Mouse (Mus musculus) right cerebral cortex, adult 18-20 months (tissue): ENCODE measurements at regions not wholly inside any gene's neighbourhood (a gene's known extent, or its start where the extent isn't known, plus 50 kb on each side); places are given as distances from the start of the nearest gene placed in this dataset.
"Not testable (repeated sequence)": the region's sequence is repeated elsewhere in the genome, so short reads cannot be mapped to it uniquely, and the experiment has no call there.

ENCODE experiments used
- DNase-seq: peaks from one replicate; pipeline ENCODE4 v3.0.0; 2022; ENCODE audit warnings: mixed read lengths

DNA sequence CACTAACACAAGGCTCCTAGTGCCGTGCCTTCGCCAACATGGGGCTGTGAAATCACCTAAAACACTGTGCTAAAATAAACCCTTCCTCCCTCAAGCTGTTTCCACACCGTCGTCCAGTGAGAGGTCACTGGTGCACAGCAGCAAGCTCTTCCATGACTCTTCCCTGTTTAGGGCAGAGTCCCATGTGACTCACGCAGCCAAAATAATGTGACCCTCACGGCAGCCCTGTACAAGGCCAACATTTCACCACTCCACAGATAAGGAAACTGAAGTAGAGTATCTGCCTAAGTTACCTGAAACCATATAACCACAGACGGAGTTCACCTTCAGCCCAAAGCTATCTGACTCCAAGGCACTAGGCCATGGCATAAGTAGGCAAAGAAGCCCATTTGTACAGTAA, 173.4 kb downstream of the Tomm20 start:
- no peak for DNase-seq

DNA sequence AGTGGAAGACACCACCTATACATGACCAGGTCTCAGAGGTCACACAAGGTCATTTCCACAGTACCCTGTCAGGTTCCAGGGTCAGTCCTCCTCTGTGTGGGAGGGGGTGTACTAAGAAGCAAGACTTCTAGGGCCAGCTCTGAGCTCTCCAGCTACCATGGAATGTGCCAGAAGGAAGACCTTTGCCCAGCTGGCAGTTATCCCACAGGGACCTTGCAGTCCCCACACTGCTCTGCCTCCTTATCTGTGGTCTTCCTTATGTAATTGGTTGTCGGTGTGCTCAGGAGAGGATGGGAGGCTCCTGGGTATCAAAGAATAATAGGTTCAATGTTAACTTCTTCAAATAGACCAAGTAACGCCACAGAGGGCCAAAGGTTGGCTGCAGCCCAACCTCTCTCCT, 175.3 kb downstream of the Tomm20 start:
- DNase-seq, result not testable (repeated sequence)

DNA sequence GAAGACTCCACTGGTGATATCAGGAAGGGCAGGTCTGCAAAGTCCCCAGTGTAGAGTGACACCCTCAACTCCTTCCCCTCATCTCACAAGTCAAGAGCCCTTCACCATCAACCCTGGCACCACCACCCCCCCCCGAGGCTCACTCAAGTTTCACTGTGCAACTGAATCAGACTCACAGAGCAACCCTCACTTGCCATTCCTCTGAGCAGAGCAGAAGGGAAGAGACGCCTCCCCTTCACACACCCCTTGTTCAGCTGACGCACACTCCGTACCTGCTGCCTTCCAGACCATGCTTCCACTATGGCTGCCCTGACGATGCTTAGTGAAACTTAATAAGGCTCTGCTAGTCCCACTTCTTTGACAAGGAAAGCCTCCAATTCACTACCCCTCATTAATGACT, 174.4 kb upstream of the Irf2bp2 start:
- no peak for DNase-seq

DNA sequence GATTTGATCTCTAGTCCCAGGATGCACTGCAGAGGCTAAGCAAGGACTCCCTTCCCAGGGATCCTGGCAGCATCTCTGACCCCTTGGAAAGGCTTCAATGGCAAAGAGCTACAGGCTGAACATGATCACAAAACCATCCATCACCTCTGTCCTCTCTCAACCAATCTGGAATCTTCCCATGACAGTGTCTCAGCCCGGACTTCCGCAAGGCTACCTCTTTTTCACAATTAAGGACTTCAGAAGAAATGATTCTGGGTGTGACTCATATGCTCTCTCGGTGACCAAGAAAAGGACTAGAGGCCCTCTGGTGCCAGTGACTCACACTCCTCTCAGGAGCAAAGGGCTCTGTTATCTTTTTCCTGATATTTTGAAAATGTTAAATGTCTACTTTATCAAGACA, 173.6 kb upstream of the Irf2bp2 start:
- no peak for DNase-seq

DNA sequence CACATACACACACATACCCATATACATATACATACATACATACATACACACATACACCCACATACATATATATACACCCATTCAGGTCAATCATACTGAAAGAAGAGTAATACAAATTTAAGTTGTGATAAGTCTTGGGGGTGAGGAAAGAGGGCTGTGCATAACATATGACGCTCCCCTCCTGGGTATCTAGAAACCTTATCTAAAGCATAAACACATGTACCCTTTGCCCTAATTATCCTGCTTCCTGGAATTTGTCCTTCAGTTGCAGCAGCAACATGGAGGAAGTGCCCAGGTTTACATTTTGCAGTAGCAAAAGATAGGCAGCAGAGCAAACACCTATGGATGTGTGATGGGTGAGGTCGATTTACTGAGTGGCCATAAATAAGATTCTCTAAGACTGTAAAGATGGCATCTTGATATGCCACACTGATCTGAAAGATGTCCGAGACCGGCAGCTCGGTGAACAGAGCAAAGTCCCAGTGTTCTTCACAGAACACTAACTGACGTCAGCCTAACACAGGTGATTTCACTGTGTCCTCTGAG, 172.0 kb upstream of the Irf2bp2 start:
- DNase-seq, result no peak

DNA sequence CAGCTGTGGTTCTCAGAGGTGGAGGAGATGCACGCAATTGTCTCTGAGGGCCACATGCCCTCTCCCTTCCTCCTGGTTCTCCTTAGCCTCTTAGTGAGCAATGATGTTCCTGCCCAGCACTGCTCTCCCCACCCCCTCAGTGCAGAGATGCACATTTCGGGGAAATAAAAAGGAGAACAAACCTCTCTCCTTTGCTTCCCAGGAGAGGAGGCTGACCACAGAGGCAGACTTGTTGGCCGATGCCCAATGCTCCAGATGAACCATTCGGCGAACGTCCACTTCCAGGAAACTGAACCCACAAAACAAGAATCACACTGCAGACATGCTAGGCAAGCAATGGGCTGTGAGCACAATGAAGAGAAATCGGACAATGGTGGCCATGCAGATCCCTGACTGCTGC, 169.8 kb upstream of the Irf2bp2 start:
- DNase-seq, result no peak

DNA sequence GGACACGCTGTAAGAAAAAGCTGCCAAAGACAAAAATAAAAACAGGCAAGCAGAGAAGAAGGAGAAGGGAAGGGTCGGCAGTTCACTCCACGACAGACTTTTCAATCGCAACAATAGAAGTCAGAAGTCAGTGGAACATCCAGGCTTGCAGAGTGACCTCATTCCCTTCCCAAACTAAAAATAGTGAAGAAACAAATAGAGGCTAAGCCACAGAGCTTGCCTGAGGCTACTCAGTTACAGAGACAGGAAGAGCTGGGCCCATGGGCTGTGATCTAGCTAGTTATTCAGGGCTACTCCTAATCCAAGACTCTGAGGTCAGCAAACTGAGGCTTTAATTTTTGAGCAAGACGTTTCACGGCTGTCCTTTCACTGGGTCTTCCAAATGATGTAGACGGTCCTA, 165.9 kb upstream of the Irf2bp2 start:
- DNase-seq, result no peak

DNA sequence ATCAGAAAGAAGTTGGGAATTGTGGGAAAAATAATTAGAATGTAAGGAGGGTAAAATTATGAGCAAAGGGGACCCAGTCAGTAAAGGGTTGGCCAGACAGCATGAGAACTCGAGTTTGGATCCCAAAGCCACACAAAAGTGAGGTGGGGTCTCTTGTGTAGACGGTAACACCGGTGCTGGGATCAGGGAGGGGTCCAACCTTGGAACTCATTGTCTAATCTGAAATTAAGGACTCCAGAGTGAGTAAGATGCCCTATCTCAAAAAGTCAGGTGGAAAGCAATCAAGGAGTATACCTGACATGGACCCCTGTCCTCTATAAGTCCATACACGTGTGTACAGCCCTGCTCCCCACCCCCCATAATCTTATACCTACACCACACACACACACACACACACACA, 165.2 kb upstream of the Irf2bp2 start:
- DNase-seq, result no peak

DNA sequence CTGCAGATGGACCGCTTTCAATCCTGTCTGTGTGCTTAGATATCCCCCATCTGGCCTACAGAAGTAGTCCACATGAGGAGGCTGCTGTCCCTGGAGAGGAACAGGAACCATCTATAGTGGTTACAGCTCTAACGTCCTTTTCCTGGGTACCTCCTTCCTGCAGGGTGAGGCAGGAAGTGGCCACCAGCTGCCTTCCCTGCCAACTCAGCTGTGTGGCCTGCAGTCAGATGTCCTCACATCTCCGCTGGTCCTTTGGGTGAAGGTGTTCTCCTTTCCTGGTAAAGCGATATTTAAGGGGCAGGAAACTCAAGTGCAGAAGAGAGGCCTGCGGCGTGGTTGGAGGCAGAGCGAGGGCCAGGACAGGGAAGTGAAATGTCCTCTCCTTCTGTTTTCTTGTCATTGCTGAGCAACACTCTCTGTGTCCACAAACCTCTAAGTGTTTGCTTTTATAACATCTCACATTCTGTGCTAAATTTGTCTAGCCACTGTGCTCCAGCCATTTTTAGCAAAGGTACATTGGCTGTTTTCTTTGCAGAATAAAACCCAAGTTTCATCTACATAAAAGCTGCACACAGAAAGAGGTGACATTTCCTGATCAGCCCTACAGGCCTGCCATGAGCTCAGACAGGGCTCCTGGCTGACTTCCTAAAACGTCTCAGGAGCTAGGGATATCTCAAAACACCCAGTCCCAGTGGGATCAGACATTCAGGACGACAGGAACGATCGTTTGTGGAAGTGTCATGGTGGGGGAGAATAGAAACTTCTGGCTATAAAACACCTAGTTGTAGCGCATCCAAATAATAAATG, 164.4 kb upstream of the Irf2bp2 start:
- peak; percentile 20 for DNase-seq

DNA sequence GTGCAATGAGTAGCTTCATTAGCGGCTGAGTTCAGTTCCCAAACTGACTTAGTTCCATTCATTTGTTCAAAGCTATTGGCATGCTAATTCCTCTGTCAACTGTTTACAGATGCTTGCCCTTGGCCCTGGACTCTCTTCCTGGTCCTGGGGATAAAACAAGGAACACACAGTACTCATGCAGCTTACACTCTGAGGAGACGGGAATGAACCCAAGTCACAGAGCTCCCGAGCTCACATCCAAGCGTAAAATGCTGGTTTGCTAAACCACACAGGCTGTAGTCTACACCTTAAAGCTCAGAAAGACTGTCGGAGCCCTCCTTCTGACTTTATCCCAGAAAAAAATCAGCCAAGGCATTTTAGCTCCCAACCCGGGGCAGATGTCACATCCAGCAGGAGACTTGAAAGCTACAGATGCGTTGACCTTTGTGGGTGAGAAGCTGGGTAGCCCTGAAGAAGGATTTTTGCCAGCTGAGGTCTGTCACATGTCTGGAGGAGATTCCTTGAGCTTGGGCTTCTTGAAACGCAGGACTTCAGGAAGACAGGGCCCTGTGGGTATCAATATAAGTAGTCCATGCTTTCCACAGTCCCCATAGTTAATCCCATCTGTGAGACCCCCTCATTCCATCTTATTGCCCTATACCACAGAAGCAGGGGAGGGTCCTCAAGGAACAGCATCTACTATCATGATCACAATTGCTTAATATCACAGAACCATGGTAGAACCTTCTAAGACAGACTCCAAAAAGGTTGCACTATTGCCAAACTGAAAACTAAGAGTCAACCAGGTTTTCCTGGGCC, 162.7 kb upstream of the Irf2bp2 start:
- DNase-seq, result no peak

DNA sequence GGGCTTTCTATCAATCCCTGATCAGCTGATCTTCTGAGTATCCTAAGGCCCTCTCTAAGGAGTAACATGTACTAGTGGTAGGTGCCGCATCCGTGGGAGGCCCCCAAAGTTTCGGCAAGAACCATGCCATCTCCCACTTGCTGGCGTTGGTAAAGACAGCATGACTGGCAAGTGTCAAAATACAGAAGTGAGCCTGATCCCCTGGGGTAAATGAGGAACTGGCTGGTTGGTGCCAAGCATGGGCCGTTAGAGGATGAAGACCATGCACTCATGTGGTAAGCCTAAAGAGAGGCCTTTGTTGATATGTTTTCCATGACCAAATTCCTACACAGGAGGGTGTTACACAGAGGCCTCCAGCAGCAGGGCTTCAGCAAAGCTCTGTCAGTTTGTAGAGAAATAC, 161.9 kb upstream of the Irf2bp2 start:
- DNase-seq, result no peak

DNA sequence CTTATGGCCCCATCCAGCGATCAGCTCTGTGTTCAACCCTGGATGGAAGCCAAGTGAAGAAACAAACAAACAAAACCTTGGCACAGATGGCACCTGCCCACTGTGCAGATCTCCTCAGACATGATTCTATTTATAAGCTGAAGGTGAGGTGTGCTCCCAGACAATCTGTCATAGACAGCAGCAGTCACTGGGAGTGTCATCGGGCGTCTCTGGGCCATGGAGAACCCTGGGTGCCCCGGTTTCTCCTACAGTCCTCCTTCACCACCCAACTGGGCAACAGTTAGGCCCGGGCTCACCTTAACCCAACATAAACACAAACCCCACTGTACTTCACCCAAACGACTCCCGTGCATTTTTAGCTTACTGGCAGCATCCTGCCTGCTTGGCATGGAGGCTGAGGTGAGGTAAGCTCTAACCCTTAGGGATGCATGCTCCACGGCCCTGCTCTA, 160.6 kb upstream of the Irf2bp2 start:
- no peak for DNase-seq

DNA sequence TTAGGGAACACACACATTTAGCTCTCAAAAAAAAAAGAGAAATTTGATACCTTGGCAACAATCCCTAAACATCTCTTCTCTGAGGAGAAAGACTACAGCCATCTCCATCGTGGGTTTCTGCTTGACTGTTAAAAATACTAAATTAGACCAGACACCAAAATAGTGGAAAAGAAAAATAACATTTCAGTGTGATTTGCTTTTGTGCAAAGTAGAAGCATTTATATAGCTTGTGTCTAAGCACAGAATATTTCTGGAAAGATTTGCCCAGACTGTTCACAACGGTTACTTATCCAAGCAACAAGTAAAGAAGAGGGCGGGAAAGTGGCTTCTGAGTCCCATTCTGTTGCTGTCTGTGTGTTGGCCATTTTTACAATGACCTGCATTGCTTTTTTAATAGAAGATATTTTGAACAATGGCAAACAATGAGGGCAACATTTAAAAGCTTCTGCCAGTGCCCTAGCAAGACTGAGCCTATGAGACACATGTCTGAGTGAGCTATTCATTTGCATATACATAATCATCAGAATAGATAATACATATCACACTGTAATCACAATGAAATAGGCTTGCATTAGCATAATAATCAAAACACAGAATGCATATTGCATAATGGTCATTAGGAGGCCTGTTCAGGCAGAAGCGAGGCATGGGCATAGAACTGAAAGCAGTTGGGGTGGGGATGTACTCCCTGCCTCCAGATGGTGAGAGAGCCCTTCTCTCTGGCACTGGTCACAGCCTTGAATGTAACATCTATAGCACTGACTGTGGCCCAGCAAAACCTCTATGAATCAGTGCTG, 159.5 kb upstream of the Irf2bp2 start:
- no peak for DNase-seq

DNA sequence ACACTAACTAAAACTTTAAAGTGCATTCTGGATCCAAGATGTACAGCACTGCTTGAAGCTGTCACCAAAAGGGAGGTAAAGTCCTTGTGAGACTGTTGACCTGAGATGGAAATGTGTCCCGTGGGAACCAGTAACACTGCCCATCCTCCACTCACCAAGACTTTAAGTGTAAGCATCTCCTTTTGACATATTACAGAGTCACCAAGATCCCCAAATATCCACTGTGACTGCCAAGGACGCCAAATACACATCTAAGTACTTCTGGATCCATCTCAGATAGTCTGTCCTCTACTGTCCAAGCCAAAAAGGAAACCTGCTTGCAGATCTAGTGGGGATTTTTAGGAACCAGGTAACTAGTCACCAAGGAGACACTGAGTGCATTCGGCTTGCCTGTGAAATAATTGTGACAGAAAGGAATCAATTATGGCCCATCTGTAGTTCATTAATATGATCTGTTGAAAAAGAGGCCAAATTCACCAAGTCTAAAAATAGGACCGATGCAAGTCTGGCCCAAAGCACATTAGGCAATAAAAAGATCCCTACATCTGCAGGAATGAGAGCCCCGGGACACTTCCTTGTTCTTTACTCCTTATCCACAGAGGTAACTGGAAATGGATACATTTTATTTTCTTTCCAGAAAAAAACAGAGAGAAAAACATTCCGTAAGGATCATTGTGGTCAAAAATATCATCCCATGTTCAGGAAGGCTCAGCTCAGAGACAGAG, 157.8 kb upstream of the Irf2bp2 start:
- no peak for DNase-seq

DNA sequence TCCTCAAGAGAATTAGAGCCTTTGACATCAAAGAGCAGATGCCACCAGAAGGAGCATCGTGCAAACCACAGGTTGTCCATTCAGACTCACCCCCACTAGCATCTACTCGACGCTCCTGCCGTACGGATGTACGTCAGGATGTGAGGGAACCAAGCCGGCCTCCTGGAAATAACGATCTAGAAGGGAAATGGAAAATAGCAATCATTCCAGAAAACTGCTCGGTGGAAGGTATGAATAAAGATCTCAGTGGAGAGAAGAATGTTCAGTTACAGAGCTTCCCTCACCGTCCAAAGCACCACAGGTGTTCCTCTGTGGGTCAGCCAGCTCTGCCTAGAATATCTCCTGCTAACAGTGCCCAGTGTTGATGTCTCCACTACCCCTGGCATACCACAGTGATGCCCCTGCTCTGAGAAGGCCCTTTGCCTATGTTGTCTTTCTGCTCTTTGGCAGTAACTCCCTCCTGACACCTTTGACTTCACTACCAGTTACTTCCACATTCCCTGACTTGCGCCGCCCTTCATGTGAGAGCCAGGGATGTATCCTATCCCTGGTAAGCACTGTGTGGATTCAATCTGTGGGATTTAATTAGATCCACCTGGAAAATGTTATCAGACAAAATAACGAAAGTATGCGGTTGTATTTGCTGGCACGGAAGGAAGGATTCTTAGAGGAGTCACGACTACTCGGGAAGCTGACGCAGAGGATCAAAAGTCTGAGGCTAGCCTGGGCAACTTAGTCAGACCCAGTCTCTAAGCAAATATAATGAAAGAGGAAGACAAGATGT, 152.4 kb upstream of the Irf2bp2 start:
- DNase-seq, result no peak

DNA sequence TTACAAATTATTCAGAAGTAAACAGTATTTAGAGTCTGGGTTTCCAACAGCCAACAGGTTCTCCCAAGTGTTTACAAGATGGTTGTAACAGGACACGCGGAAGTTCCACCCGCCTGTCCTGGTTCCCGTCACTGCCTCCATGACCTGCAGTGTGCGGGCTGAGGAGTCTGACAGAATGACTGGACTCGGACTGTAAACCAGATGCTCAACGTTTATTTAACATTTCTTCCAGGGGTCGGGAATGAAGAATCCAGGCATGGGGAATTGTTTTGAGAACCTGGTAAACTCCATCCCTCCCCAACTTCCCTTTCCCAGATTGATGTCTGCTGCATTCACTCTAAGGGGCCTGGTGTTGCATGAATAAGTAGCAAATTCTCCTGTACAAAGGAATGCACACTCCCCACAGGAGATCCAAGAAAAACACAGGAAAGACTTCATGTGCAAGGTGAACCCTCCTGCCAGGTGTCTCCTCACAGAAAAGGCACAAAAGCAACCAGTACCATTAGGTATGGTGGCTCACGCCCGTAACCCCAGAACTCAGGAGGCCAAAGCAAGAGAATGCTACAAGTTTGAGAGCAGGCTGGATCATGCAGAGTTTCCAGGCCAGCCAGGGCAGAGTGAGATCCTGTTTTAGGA, 151.1 kb upstream of the Irf2bp2 start:
- no peak for DNase-seq

DNA sequence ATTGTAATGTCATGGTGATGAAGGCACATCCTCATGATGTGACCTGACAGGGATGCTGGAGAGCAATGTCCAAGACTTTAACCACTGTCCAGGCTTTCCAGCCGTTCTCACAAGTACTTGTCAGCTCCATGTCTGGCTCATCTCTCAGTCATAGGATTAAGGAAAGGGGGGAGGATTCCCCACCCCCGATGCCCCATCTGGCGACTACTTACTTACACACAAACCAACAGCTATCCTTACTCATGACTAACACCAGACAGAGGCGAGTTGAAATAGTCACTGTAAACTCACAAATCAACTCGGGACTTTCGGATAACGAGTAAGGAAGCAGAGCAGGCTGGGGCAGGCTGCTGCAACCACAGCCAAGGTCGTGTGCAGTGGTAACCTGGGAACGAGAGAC, 149.5 kb upstream of the Irf2bp2 start:
- peak; percentile 42 for DNase-seq

DNA sequence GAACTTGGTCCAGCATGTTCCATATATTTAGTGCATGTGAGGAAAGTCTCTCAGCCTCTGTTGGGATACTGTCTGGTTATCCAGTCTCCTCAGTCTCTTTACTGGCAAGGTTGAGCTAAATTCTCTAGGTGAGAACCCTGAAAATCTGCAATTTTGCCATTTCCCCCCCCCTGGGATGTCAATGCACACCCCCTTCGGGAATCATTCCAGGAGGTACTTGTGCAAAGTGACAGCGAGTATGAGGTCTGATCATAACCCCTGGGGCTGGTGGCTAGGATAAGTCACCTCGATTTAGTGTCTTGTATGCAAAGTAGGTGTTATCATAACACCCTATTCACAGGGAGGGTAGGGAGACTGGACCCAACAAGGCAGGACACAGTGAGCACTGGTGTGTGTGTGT, 148.3 kb upstream of the Irf2bp2 start:
- no peak for DNase-seq

DNA sequence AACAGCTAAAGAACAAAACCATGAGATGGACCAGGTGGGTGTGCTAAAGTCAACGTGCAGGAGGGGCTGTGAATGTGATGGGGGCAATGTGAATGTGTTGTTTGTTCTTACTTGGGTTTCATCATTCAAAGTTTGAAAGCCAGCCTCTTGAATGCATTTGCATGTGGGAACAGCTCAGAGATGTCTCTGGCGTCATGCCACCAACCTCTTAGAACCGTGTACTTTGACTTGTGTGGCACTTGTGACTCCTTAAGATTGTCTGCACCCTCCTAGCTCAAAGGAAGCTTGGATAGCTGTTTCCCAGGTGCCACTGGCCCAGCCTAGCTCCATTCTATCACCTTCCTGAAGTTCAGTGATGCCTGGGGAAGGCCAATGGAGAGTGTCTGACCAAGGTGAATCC, 147.2 kb upstream of the Irf2bp2 start:
- DNase-seq, result no peak

DNA sequence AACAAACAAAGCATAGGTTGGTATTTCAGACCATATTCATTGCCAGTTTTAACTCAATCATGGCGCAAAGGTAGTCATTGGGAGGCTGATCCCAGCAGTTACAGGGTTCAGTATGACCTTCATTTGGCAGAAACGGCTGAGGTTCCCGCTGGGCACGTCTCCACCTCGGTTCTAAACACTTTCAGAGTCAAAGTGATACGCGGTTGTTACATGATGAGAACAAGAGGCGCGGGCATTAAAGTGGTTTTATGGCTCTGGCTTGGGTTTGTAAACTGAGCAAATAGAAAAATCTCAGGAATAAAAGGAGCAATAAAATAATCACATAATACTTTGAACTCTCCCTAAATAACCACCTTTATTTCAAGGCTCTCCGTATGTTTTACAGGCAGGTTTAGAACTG, 146.0 kb upstream of the Irf2bp2 start:
- no peak for DNase-seq

DNA sequence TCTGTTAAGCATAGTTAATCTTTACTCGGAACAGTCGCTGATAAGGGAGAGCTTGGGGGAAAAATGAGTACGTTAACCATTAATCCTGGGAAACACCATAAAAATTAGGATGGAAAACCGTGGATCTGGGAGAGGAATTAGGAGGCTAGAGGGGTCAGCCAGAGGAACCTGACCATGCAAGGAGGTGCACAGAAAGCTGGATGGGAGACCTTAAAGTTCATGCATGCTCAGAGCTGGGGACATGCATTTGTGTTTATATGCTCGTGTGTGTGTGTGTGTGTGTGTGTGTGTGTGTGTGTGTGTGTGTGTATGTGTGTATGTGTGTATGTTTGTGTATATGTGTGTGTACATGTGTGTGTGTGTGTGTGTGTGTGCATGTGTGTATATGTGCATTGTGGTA, 143.2 kb upstream of the Irf2bp2 start:
- DNase-seq, result no peak
